10 mouse cellular contexts compared by ENCODE assay signal in the genomic region with DNA sequence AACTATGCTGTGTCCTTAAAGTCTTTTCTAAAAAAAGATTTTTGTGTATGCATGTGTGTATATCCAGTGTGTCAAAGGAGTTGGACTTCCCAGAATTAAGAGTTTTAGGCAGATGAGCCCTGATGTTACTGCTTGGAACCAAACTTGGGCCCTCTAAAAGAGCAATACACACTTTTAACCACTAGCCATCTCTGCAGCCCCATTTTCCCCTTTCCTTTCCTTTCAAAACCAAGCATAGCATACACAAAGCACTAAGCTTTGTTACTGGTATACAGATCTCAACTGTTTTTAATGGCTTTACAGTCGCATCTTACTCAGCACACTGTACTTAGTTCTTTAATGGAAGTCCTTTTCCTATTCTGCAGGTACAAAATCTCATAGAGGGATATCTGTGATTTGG. TPM values are rescaled to one million over a fixed set of nuclear protein-coding genes. Genes with fewer than 3 reads are reported as not detected.
DNase-seq lines count a peak whose midpoint lies in the region; ATAC-seq lines count a peak whose summit lies in the region.
"Had no signal": no experiment of that assay in that cellular context is flagged by ENCODE, and none has a peak within 500 bp of the region (broad histone marks: within the 10 kb centered on the region; RNA-seq: fewer than 3 reads in every experiment).

No protein-coding gene starts in this region.

- H3K9me3 ChIP-seq in forebrain, embryonic 12.5 days = no peaks in the 10 kb centered on the region
- no peaks in the 10 kb centered on the region for H3K9me3 ChIP-seq in liver, embryonic 13.5 days (replicated peaks)

- WGBS in forebrain, embryonic 12.5 days = 85% methylated on average over 1 of the region's 1 CpGs
- WGBS in liver, embryonic 13.5 days (ENCODE audit: insufficient replicate concordance) = 75% methylated on average over 1 of the region's 1 CpGs

- peaks cover 36% of the 10 kb centered on the region for H3K36me3 ChIP-seq in forebrain, embryonic 12.5 days (replicated peaks)
- peaks cover 27% of the 10 kb centered on the region for H3K36me3 ChIP-seq in liver, embryonic 13.5 days

- peaks cover 8% of the 10 kb centered on the region for H3K4me1 ChIP-seq in forebrain, embryonic 12.5 days
- peaks cover 18% of the 10 kb centered on the region for H3K4me1 ChIP-seq in liver, embryonic 13.5 days (replicated peaks)

- no peaks in the 10 kb centered on the region for H3K27me3 ChIP-seq in forebrain, embryonic 12.5 days
- no peaks in the 10 kb centered on the region for H3K27me3 ChIP-seq in liver, embryonic 13.5 days

- H3K4me3 ChIP-seq in forebrain, embryonic 12.5 days (replicated peaks) = peak overlapping the region; percentile 77
- H3K4me3 ChIP-seq in liver, embryonic 13.5 days (replicated peaks) = peak overlapping the region; percentile 81

- no peak overlapping the region for H3K27ac ChIP-seq in forebrain, embryonic 12.5 days
- peak overlapping the region; percentile 94 for H3K27ac ChIP-seq in liver, embryonic 13.5 days

- H3K4me2 ChIP-seq in forebrain, embryonic 12.5 days = peak overlapping the region; percentile 76
- H3K4me2 ChIP-seq in liver, embryonic 13.5 days = peak overlapping the region; percentile 75

- peak overlapping the region; percentile 81; the same call in 1 of the 2 replicates for H3K9ac ChIP-seq in forebrain, embryonic 12.5 days
- peak overlapping the region; percentile 82 for H3K9ac ChIP-seq in liver, embryonic 13.5 days

- intact Hi-C loops in left cerebral cortex, postnatal 10 days (cut with DNase I) = no loop called here

- no peak for ATAC-seq in forebrain, embryonic 12.5 days (ENCODE audit: low FRiP score)
- ATAC-seq in liver, embryonic 13.5 days (ENCODE audit: low read depth) = no peak

- DNase-seq in 3T3-L1 (ENCODE audit: low read depth, low spot score) (peak; percentile 52), 416B (ENCODE audit: low read depth) (peak; percentile 51)
- no peak for DNase-seq in liver, embryonic 13.5 days
- DNase-seq in right cerebral cortex, adult 18-20 months = no peak
- no peak for DNase-seq in left cerebral cortex, postnatal 10 days (ENCODE audit: extremely low spot score in 1 of 2, low spot score in 2 of 2)
- DNase-seq in gastrocnemius, postnatal 25 days = no peak
- no peak for DNase-seq in cerebellum, adult 9-10 months
- DNase-seq: lung, postnatal 4 days had no signal

RNA-seq across cellular contexts. Expression of a gene that starts 1.4 kb away (rescaled TPM):
- polyA plus RNA-seq in forebrain, embryonic 12.5 days (2016; fragmentation: Nextera tagmentation; extraction: Ambion mirVana) = 30.4 and 30.6 TPM in 2 replicates
- polyA plus RNA-seq in liver, embryonic 13.5 days (2015; fragmentation: Nextera tagmentation; extraction: Ambion mirVana) = 12.4 and 14.5 TPM in 2 replicates
- total RNA-seq in left cerebral cortex, postnatal 10 days (2021) = 10 to 100 TPM; 13.5 to 14.7 TPM
- total RNA-seq in gastrocnemius, postnatal 25 days (2021) = 1 to 10 TPM; 6.1 to 6.4 TPM

RNA-seq across cellular contexts. Expression of a gene that starts 13.1 kb away (rescaled TPM):
- polyA plus RNA-seq in forebrain, embryonic 12.5 days (2016; fragmentation: Nextera tagmentation; extraction: Ambion mirVana) = not detected in 2 replicates
- polyA plus RNA-seq in liver, embryonic 13.5 days (2015; fragmentation: Nextera tagmentation; extraction: Ambion mirVana) = not detected in 2 replicates
- total RNA-seq in left cerebral cortex, postnatal 10 days (2021) = under 1 TPM in 1 of 2 experiments, not detected in 1; 0.59 TPM
- total RNA-seq in gastrocnemius, postnatal 25 days (2021) = not detected
- total RNA-seq: common myeloid progenitor, adult 5-6 weeks had no signal

RNA-seq across cellular contexts. Expression of a gene that starts 35.5 kb away (rescaled TPM):
- 337 and 341 TPM in 2 replicates for polyA plus RNA-seq in forebrain, embryonic 12.5 days (2016; fragmentation: Nextera tagmentation; extraction: Ambion mirVana)
- 26.4 and 31.0 TPM in 2 replicates for polyA plus RNA-seq in liver, embryonic 13.5 days (2015; fragmentation: Nextera tagmentation; extraction: Ambion mirVana)
- total RNA-seq in left cerebral cortex, postnatal 10 days (2021) = 100 to 1,000 TPM; 125 to 127 TPM
- 10 to 100 TPM; 18.7 to 23.4 TPM for total RNA-seq in gastrocnemius, postnatal 25 days (2021)

RNA-seq across cellular contexts. Expression of a gene that starts 42.6 kb away (rescaled TPM):
- polyA plus RNA-seq in forebrain, embryonic 12.5 days (2016; fragmentation: Nextera tagmentation; extraction: Ambion mirVana) = 99.8 and 106 TPM in 2 replicates
- 38.1 and 51.3 TPM in 2 replicates for polyA plus RNA-seq in liver, embryonic 13.5 days (2015; fragmentation: Nextera tagmentation; extraction: Ambion mirVana)
- total RNA-seq in left cerebral cortex, postnatal 10 days (2021) = 100 to 1,000 TPM; 114 TPM
- 10 to 100 TPM; 50.7 to 65.0 TPM for total RNA-seq in gastrocnemius, postnatal 25 days (2021)

Comparison
In these comparisons a context has a peak if more than half of its experiments do, and no peak if none do; other contexts are left out.
1. DNase-seq: peak in 3T3-L1 (single experiment) and 416B (single experiment); none in liver, embryonic 13.5 days (single experiment), right cerebral cortex, adult 18-20 months (single experiment), left cerebral cortex, postnatal 10 days (0 of 2), gastrocnemius, postnatal 25 days (single experiment) and cerebellum, adult 9-10 months (single experiment).
2. RNA of a gene that starts 35.5 kb away (total RNA-seq): 125 to 127 TPM in left cerebral cortex, postnatal 10 days; 18.7 to 23.4 TPM in gastrocnemius, postnatal 25 days; every median in the first group is over 4 times any median in the second.